Mouse (Mus musculus) heart, embryonic 16.5 days (tissue): ENCODE measurements at regions not wholly inside any gene's neighbourhood (a gene's known extent, or its start where the extent isn't known, plus 50 kb on each side); places are given as distances from the start of the nearest gene placed in this dataset.

ENCODE experiments used
- ATAC-seq: fragments of 200-750 bp; cut with Nextera tagmentation; replicated peaks from 2 replicates; pipeline ENCODE4 v1.8.0; 2017; ENCODE audit warnings: moderate number of reproducible peaks; ENCODE audit not compliant: insufficient read depth, low FRiP score; ENCODE audit errors: extremely low read depth
- H3K27ac ChIP-seq: fragments of 300-500 bp; sonication (generic); 2 replicates; pipeline ENCODE4 v1.5.1; 2014; ENCODE audit warnings: mild to moderate bottlenecking, low read length, control low read depth, moderate library complexity
- H3K27me3 ChIP-seq: fragments of 300-500 bp; sonication (generic); 2 replicates; pipeline ENCODE4 v1.6.1; 2014; ENCODE audit warnings: low read length, mixed read lengths; ENCODE audit not compliant: control insufficient read depth, insufficient read depth
- H3K36me3 ChIP-seq: fragments of 300-500 bp; sonication (generic); 2 replicates; pipeline ENCODE4 v1.6.1; 2014; ENCODE audit not compliant: control insufficient read depth, insufficient read depth
- H3K4me1 ChIP-seq: fragments of 300-500 bp; sonication (generic); 2 replicates; pipeline ENCODE4 v1.6.1; 2014; ENCODE audit warnings: low read length, mixed read lengths; ENCODE audit not compliant: control insufficient read depth, insufficient read depth
- H3K4me2 ChIP-seq: fragments of 300-500 bp; sonication (generic); 2 replicates; pipeline ENCODE4 v1.6.1; 2014; ENCODE audit warnings: low read depth, mild to moderate bottlenecking, control low read depth, low read length
- H3K4me3 ChIP-seq: fragments of 300-500 bp; sonication (generic); 2 replicates; pipeline ENCODE4 v1.5.1; 2014; ENCODE audit warnings: mild to moderate bottlenecking, control low read depth, low read length
- H3K9ac ChIP-seq: fragments of 300-500 bp; sonication (generic); 2 replicates; pipeline ENCODE4 v1.6.1; 2014; ENCODE audit warnings: low read length, control low read depth
- H3K9me3 ChIP-seq: fragments of 300-500 bp; sonication (generic); replicated peaks from 2 replicates; pipeline ENCODE4 v1.6.1; 2016; ENCODE audit warnings: low read length; ENCODE audit not compliant: control insufficient read depth
- WGBS: fragments of 180-500 bp; shearing (Covaris S2); extraction: QIAGEN DNeasy Blood & Tissue Kit; methylation state at CpG from one replicate; pipeline ENCODE4 v1.1.7; 2014; 5-methylcytosine and 5-hydroxymethylcytosine counted together

GRCm38 (mm10) chr7:70484201-70484600 is 117.7 kb upstream of the Nr2f2 start:
- H3K4me1 ChIP-seq, result 0 out of 2 replicates have a peak, but pooled peaks cover 2% of the 10 kb centered on the region
- H3K36me3 ChIP-seq, result no peaks in the 10 kb centered on the region
- WGBS, result 81% methylated on average over 2 of the region's 2 CpGs
- no peak overlapping the region for H3K4me3 ChIP-seq
- ATAC-seq, result no peak
- H3K9ac ChIP-seq, result no peak overlapping the region
- no peaks in the 10 kb centered on the region for H3K9me3 ChIP-seq
- H3K27me3 ChIP-seq, result peaks cover 4% of the 10 kb centered on the region; the same call in 1 of the 2 replicates
- H3K4me2 ChIP-seq, result no peak overlapping the region
- no peak overlapping the region for H3K27ac ChIP-seq

- H3K36me3 ChIP-seq, result no peaks in the 10 kb centered on the region
- no peak for ATAC-seq
- WGBS, result 89% methylated on average over 3 of the region's 3 CpGs
- no peak overlapping the region for H3K4me2 ChIP-seq
- no peak overlapping the region for H3K4me3 ChIP-seq
- no peak overlapping the region for H3K9ac ChIP-seq
- H3K4me1 ChIP-seq, result 0 out of 2 replicates have a peak, but pooled peaks cover 2% of the 10 kb centered on the region
- no peaks in the 10 kb centered on the region for H3K9me3 ChIP-seq
- H3K27me3 ChIP-seq, result peaks cover 4% of the 10 kb centered on the region; the same call in 1 of the 2 replicates
- no peak overlapping the region for H3K27ac ChIP-seq
Observed at GRCm38 (mm10) chr7:70483536-70483935, 117.0 kb upstream of the Nr2f2 start.

GRCm38 (mm10) chr7:70481880-70482279 is 115.3 kb upstream of the Nr2f2 start:
- Histone ChIP-seq H3K9ac (no peak overlapping the region), H3K4me3 (no peak overlapping the region), H3K4me1 (0 out of 2 replicates have a peak, but pooled peaks cover 2% of the 10 kb centered on the region), H3K4me2 (no peak overlapping the region), H3K27me3 (peaks cover 4% of the 10 kb centered on the region; the same call in 1 of the 2 replicates), H3K36me3 (no peaks in the 10 kb centered on the region), H3K9me3 (no peaks in the 10 kb centered on the region), H3K27ac (no peak overlapping the region)
- 43% methylated on average over 10 of the region's 10 CpGs for WGBS
- no peak for ATAC-seq

DNA sequence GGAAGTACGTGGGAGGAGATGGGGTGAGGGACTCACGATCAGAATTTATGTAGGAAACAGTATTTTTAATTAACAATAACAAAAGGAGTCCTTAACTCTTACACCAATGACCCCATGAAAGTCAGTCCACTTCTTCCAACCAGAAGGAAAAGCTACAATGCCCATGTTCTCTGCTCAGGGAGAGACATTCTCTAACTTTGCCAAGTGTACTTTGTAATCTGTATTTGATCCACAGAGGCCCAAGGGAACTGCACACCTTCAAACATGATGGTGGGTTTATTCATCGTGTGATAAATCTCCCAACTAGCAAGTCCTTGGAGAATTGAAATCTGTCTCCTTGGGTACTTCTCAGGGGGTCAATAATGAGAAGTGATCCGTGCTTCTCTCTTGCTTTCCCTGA is 106.3 kb upstream of the Nr2f2 start:
- 70% methylated on average over 4 of the region's 4 CpGs for WGBS
- no peak overlapping the region for H3K9ac ChIP-seq
- H3K27me3 ChIP-seq, result no peaks in the 10 kb centered on the region
- H3K9me3 ChIP-seq, result no peaks in the 10 kb centered on the region
- H3K4me1 ChIP-seq, result no peaks in the 10 kb centered on the region
- no peak for ATAC-seq
- no peaks in the 10 kb centered on the region for H3K36me3 ChIP-seq
- no peak overlapping the region for H3K27ac ChIP-seq
- no peak overlapping the region for H3K4me2 ChIP-seq
- no peak overlapping the region for H3K4me3 ChIP-seq

GRCm38 (mm10) chr7:70470557-70470956 is 104.0 kb upstream of the Nr2f2 start:
- 74% methylated on average over 2 of the region's 2 CpGs for WGBS
- no peak for ATAC-seq
- Histone ChIP-seq H3K27ac (no peak overlapping the region), H3K27me3 (no peaks in the 10 kb centered on the region), H3K4me1 (no peaks in the 10 kb centered on the region), H3K9me3 (no peaks in the 10 kb centered on the region), H3K9ac (no peak overlapping the region), H3K4me3 (no peak overlapping the region), H3K36me3 (no peaks in the 10 kb centered on the region), H3K4me2 (no peak overlapping the region)

DNA sequence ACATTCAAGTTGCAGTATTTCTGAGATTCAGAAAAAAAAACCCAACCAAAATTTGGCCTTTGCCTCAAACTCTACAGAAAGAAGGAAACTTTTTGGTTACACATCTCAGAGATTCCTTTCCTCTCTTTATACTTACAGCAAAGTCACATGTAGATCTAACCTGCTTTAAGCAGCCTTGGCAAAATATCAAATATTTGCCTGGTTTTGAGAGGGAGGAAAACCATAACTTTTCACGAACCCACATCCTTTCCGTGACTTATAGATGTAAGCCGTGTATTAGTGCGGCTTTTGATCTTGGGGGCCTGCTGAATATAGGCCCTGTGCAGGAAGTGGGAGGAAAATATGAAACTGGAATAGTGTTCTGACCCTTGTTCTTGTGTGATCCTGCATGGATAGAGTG is 95.6 kb upstream of the Nr2f2 start:
- H3K4me3 ChIP-seq, result no peak overlapping the region
- ATAC-seq, result no peak

GRCm38 (mm10) chr7:70454525-70454924 is 88.0 kb upstream of the Nr2f2 start:
- Histone ChIP-seq H3K9me3 (no peaks in the 10 kb centered on the region), H3K4me3 (no peak overlapping the region), H3K27ac (no peak overlapping the region), H3K4me1 (no peaks in the 10 kb centered on the region), H3K36me3 (no peaks in the 10 kb centered on the region), H3K27me3 (no peaks in the 10 kb centered on the region), H3K4me2 (no peak overlapping the region), H3K9ac (no peak overlapping the region)
- no peak for ATAC-seq
- WGBS, result 75% methylated on average over 1 of the region's 1 CpGs

More for the DNA sequence above, 95.6 kb upstream of the Nr2f2 start:
- Histone ChIP-seq H3K27me3 (no peaks in the 10 kb centered on the region), H3K36me3 (no peaks in the 10 kb centered on the region), H3K4me2 (no peak overlapping the region), H3K9ac (no peak overlapping the region), H3K9me3 (no peaks in the 10 kb centered on the region), H3K27ac (no peak overlapping the region), H3K4me1 (no peaks in the 10 kb centered on the region)
- WGBS, result 60% methylated on average over 4 of the region's 4 CpGs

DNA sequence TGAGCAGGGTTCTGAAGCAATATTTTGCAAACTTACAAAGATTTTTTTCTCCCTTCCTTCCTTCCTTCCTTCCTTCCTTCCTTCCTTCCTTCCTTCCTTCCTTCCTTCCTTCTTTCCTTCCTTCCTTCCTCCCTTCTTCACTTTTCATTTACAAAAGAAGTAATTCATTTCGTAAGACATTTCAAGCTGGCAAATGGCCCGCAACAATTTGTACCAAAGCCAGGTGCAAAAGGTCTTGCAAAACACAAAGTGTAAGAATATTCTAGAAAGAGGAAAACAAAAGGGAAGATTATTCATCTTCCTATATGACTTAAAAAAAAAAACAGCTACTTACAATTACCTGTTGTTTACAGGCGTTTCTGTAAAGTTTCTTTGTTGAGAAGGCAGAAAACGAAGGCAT is 86.3 kb upstream of the Nr2f2 start:
- Histone ChIP-seq H3K4me1 (no peaks in the 10 kb centered on the region), H3K27me3 (no peaks in the 10 kb centered on the region), H3K4me3 (no peak overlapping the region), H3K36me3 (no peaks in the 10 kb centered on the region), H3K9me3 (no peaks in the 10 kb centered on the region), H3K27ac (no peak overlapping the region), H3K4me2 (no peak overlapping the region), H3K9ac (no peak overlapping the region)
- 62% methylated on average over 4 of the region's 4 CpGs for WGBS
- no peak for ATAC-seq

DNA sequence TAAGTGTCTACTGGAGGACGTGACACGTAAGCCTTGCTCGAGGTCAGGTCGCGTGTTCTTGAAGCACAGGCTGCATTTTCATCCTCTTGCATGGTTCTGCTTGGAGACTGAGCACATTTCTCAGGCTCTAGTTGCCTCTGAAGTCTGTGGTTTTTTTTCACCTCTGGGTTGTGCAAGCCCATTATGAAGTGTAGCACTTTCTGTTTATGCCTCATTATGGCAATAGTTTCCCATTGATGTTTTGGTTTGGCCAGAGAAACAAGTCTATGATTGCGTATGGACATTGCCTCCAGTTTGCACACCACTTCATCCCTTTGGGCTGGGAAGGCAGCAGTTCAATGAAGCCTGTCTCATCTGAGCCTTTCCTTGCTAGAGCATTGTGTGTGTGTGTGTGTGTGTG is 72.4 kb upstream of the Nr2f2 start:
- Histone ChIP-seq H3K27me3 (no peaks in the 10 kb centered on the region), H3K9ac (no peak overlapping the region), H3K4me3 (no peak overlapping the region), H3K36me3 (no peaks in the 10 kb centered on the region), H3K4me1 (no peaks in the 10 kb centered on the region), H3K9me3 (no peaks in the 10 kb centered on the region), H3K4me2 (no peak overlapping the region), H3K27ac (no peak overlapping the region)
- no peak for ATAC-seq
- WGBS, result 91% methylated on average over 6 of the region's 6 CpGs

DNA sequence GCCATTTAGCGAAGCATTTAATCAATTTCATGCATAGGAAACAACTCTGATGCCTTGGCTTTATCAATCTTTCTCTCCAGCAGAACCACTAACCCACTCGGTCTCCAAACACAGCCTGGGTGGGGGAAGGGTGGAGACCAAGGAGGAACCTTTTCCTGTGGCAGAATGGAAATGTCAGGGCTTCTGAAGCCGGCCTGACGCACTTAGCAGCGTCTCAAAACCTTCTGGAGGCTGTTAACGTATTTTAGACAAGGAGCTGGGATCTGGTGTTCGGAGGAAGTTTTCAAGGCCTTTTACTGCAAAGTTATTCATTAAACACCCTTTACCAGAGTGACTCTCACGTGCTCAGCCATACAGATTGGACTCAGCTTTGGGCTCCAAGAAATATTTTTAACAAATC is 67.3 kb upstream of the Nr2f2 start:
- Histone ChIP-seq H3K27me3 (no peaks in the 10 kb centered on the region), H3K9ac (no peak overlapping the region), H3K4me1 (no peaks in the 10 kb centered on the region), H3K27ac (no peak overlapping the region), H3K4me2 (no peak overlapping the region), H3K36me3 (no peaks in the 10 kb centered on the region), H3K4me3 (no peak overlapping the region), H3K9me3 (no peaks in the 10 kb centered on the region)
- no peak for ATAC-seq
- 48% methylated on average over 8 of the region's 8 CpGs for WGBS
